Mouse (Mus musculus) lung, postnatal 14 days (tissue): ENCODE measurements around the gene Oas1c.

Experiments
- DNase-seq: peaks from one replicate; pipeline ENCODE4 v3.0.0; 2021

Gene Oas1c

DNA sequence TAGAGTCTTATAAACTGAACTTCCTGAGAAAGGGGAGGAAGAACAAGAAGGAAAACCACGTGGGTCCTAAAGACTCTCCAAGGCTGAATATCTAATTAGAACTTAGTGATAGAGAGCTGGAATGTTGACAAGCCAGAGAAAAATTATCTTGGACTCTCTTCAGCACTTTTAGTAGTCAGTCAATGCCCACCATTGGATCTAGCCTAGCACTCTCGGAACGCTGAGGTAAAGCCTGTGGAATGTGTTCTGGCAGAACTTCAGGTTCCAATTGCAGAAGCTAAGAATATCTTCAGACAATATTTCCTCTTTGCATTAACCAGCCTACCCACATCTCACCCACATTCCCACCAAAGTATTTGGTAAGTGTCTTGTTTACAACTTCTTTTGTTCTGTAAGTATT is 32.4 kb downstream of the Oas1c start:
- peak; percentile 14 for DNase-seq

DNA sequence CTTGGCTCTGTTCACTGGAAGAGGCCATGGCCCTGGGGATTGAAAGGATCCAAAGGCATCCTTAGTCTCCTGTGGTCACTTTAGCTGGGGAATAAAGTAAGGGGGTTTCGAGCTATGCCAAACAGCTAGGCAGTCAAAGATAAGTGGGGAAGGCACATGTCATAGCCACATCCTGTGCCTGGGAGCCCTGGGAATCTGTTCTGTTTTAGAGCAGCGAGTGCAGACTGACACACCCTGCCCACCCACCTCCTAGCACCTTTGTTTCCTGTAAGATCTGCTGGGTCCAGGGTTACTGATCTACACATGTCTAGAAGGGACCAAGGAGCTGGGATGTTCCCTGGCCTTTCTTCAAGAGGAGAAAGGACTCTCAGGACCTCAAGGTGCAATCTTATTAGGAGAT is 33.4 kb downstream of the Oas1c start:
- no peak for DNase-seq

DNA sequence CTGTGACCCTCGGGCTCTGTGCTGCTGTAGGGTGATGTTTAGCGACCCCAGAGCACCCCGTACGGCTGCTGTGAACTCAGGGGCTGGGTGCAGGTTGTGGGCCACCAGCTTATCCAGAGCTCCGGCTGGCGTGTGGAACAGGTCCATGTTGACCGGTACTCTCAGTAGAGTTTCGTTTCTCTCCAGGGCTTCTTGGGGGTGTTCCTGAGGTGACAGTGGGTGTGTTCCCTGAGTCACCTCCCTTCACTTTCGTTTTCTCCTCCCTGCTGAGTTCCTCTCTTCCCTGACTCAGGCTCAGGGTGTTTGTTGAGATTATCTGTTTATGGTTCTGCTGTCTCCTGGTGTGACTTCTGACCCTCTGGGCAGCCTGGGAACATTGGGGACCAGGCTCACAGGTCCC is 34.8 kb downstream of the Oas1c start, which contains the start of gene Oas3:
Gene Oas3 (minus strand): TSS at position 184 of the 400 bp plus-strand sequence.
- no peak for DNase-seq

DNA sequence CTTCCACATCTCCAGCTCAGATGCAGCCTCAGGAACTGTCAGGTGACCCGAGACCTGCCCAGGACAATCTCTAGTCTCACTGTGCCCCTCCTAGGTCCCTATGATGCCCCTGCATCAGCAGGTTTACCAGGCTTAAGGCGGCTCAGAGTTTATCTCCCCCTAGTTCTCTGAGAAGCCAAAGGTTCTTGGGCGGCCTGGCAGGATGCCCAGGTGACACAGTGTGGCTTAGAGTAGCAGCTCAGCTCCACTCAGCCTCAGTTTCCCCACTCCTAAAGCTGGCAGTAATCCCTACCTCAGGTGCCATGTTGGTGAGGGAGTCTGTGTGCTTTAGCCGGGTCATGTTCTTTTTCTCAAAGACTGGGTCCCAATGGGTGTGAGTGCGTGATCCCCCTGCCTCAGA is 35.5 kb downstream of the Oas1c start:
- no peak for DNase-seq

DNA sequence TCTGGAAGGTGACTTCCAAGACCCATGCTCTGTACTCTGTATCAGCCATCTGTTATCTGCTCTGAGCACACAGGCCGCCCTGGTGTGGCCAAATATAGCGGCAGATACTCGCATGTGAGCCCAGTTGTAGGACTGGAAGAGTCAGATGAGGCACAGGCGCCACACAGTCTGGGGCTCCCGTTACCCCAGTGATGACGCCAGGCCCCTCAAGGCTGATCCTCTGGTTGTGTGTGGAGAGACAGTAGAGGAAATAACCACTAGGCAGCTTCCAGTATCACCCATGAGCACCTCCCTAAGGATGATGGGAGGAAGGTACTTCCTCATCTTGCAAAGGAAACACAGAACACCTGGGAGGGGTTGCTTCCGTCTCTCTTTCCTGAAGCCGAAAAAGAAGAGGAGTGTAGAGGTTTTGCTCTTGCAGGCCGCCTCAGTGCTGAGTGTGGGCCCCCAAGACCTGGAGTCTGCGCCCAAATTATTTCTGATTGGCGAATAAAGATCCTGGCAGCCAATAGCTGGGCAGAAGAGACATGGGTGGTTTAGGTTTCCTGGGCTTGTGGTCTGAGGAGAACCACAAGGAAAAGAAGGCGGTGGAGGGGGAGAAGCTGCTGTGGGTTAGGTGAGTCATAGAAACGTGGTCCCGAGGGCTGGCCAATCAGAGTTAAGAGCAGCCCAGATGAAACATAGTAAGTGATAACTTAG is 36.9 kb downstream of the Oas1c start:
- no peak for DNase-seq

DNA sequence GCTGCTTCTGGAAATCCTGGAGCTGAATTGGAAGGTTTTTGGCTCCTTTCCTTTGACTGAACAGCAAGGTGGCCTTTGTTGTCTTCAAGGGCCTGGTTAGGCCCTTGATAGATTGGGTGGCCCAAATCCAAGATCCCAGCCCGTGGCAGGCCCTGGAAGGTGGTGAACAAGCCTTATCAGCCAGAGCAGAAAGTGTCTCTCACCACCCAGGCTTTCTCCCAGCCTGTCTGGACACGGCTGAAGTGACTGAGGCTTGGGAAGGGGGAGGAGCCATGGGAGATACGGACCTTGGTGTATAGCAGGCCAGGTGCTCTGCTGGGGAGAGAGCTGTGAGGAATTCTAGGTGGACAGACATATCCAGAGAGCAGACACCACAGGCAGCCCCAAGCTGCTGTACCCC is 42.9 kb downstream of the Oas1c start:
- DNase-seq, result no peak

DNA sequence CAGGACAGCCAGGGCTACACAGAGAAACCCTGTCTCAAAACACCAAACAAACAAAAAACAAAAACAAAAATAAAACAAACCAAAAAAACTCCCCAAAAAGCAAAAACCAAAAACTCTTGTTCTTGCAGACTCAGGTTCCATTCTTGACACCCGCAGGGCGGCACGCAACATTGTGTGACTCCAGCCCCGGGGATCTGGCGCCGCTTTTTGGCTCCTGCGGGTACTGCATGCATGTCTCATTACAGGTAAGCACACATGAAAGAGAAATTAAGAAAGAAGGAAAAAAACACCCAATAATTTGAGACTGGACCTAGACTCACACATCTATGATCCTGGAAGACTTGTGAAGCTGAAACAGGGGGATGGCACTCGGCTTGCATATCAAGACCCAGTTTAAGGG is 47.3 kb downstream of the Oas1c start:
- no peak for DNase-seq

DNA sequence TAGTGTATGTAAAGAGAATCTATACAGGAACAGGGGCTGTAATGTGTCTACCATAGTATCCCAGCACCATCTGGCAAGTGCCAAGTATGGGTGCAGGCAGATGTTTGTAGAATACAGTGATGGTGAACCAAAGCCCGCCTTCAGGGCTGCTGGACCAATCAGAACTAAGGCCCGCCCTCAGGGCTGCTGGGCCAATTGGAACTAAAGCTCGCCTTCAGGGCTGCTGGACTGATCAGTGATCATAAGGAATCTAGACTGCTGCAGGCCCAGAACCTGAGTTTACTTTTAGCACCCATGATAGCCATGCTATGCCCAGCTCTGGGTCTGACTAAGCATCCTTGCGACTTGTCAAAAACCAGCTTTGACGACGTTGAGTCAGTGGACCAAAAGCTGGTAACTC is 50.4 kb downstream of the Oas1c start:
- DNase-seq, result no peak

DNA sequence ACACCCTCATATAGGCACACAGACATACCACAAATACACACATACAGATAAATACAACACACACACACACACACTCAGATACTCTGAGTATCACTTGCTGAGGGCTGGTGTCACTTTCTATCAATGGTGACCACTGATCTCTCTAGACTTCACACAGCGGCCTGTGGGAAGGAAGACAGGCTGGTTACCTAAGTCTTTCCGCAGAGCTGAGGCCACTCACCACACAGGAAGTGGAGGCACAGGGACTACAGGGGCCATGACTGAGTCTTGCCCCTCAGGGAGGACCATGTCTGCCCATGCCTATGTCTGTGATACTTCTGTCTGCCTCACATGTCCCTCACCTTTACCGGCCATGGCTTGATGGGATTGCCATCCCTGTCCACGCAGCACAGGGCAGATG is 58.1 kb downstream of the Oas1c start:
- DNase-seq, result no peak

DNA sequence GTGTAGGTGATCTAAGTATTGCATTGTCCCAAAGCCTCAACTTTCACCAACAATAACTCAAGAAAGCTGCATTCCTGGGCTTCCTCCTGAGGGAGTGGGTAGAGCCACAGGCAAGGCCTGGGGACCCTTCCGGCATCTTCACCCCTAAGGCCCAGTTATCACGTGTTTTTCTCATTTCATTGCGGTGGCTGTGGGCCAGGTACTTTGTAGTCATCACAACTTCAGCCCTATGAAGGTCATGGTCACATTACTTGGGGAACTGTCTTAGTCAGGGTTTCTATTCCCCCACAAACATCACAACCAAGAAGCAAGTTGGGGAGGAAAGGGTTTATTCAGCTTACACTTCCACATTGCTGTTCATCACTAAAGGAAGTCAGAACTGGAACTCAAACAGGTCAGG is 59.5 kb downstream of the Oas1c start:
- DNase-seq, result no peak

DNA sequence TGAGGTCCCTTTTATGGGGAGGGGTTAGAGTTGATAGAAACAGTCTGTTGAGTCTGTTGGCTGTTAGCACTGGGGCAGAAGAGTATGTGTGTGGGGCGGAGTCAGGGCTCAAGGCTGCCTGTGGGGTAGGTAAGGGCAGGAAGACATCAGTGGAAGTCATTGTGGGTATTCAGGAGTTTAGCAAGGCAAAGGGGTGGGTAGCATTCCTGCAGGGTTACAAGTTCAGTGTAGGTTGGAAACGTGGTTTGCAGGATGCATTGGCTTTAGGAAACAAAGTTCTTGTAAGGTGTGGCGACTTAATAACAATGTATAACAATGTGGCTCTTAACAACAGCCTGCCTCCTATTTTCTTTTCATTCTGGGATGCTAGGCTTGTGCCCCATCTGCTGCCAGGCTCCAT is 61.1 kb downstream of the Oas1c start:
- no peak for DNase-seq
